Mouse (Mus musculus): ENCODE results near the gene Ubl4b. TPM values are rescaled to one million over a fixed set of nuclear protein-coding genes. Genes with fewer than 3 reads are reported as not detected.

The Ubl4b gene
- polyA plus RNA-seq, 1 experiment from 2014 or later: 0.11 TPM

GRCm38 (mm10) chr3:107517631-107518108 lies 37.2 kb downstream of the Ubl4b start, which contains the start of gene Slc6a17:
Gene Slc6a17 (minus strand): TSS chr3:107518018.
- Histone ChIP-seq H3K36me3 (ENCODE audit: control insufficient read depth, insufficient read depth) (no peaks in the 10 kb centered on the region), H3K9me3 (replicated peaks; ENCODE audit: control insufficient read depth, low read length) (no peaks in the 10 kb centered on the region), H3K27ac (ENCODE audit: low read length) (no peak within 1 kb of the TSS), H3K4me2 (ENCODE audit: low read depth, low read length) (peak within 1 kb of the TSS; percentile 96), H3K4me3 (ENCODE audit: low read length) (peak within 1 kb of the TSS; percentile 67), H3K27me3 (ENCODE audit: control insufficient read depth, insufficient read depth, low read length) (peaks cover 31% of the 10 kb centered on the region), H3K9ac (ENCODE audit: low read length) (peak within 1 kb of the TSS; percentile 75), H3K4me1 (ENCODE audit: control insufficient read depth, insufficient read depth, low read length) (peaks cover 14% of the 10 kb centered on the region)
- under 1% methylated on average over 68 of the region's 68 CpGs for WGBS
- ATAC-seq (replicated peaks; ENCODE audit: extremely low read depth, insufficient read depth, low FRiP score): peak; percentile 81

- Histone ChIP-seq H3K36me3 (ENCODE audit: control insufficient read depth, insufficient read depth) (no peaks in the 10 kb centered on the region), H3K27ac (ENCODE audit: low read length) (no peak overlapping the region), H3K4me2 (ENCODE audit: low read depth, low read length) (peak overlapping the region; percentile 96), H3K9me3 (replicated peaks; ENCODE audit: control insufficient read depth, low read length) (no peaks in the 10 kb centered on the region), H3K27me3 (ENCODE audit: control insufficient read depth, insufficient read depth, low read length) (peaks cover 31% of the 10 kb centered on the region), H3K4me1 (ENCODE audit: control insufficient read depth, insufficient read depth, low read length) (peaks cover 14% of the 10 kb centered on the region), H3K4me3 (ENCODE audit: low read length) (peak overlapping the region; percentile 67), H3K9ac (ENCODE audit: low read length) (peak overlapping the region; percentile 75)
- 7% methylated on average over 55 of the region's 55 CpGs for WGBS
- peak; percentile 74 for ATAC-seq (replicated peaks; ENCODE audit: extremely low read depth, insufficient read depth, low FRiP score)
Measured at GRCm38 (mm10) chr3:107516776-107517630, 37.9 kb downstream of the Ubl4b start.

GRCm38 (mm10) chr3:107515989-107516388 lies 38.9 kb downstream of the Ubl4b start:
- Histone ChIP-seq H3K27ac (ENCODE audit: low read length) (no peak overlapping the region), H3K4me1 (ENCODE audit: control insufficient read depth, insufficient read depth, low read length) (peaks cover 14% of the 10 kb centered on the region), H3K27me3 (ENCODE audit: control insufficient read depth, insufficient read depth, low read length) (peaks cover 31% of the 10 kb centered on the region), H3K4me3 (ENCODE audit: low read length) (no peak overlapping the region), H3K4me2 (ENCODE audit: low read depth, low read length) (no peak overlapping the region), H3K9me3 (replicated peaks; ENCODE audit: control insufficient read depth, low read length) (no peaks in the 10 kb centered on the region), H3K9ac (ENCODE audit: low read length) (no peak overlapping the region), H3K36me3 (ENCODE audit: control insufficient read depth, insufficient read depth) (no peaks in the 10 kb centered on the region)
- WGBS: 77% methylated on average over 4 of the region's 4 CpGs
- no peak for ATAC-seq (replicated peaks; ENCODE audit: extremely low read depth, insufficient read depth, low FRiP score)

- ATAC-seq (replicated peaks; ENCODE audit: extremely low read depth, insufficient read depth, low FRiP score): no peak
- peaks cover 8% of the 10 kb centered on the region for H3K27me3 ChIP-seq (ENCODE audit: control insufficient read depth, insufficient read depth, low read length)
- WGBS: 94% methylated on average over 3 of the region's 3 CpGs
- no peak overlapping the region for H3K4me3 ChIP-seq (ENCODE audit: low read length)
- no peaks in the 10 kb centered on the region for H3K9me3 ChIP-seq (replicated peaks; ENCODE audit: control insufficient read depth, low read length)
- H3K9ac ChIP-seq (ENCODE audit: low read length): no peak overlapping the region
- H3K36me3 ChIP-seq (ENCODE audit: control insufficient read depth, insufficient read depth): no peaks in the 10 kb centered on the region
- no peak overlapping the region for H3K4me2 ChIP-seq (ENCODE audit: low read depth, low read length)
- no peak overlapping the region for H3K27ac ChIP-seq (ENCODE audit: low read length)
- H3K4me1 ChIP-seq (ENCODE audit: control insufficient read depth, insufficient read depth, low read length): peaks cover 10% of the 10 kb centered on the region
Measured at GRCm38 (mm10) chr3:107511416-107511815, 43.5 kb downstream of the Ubl4b start.

- WGBS: 45% methylated on average over 8 of the region's 8 CpGs
- peaks cover 15% of the 10 kb centered on the region for H3K4me1 ChIP-seq (ENCODE audit: control insufficient read depth, insufficient read depth, low read length)
- H3K4me3 ChIP-seq (ENCODE audit: low read length): no peak overlapping the region
- no peaks in the 10 kb centered on the region for H3K9me3 ChIP-seq (replicated peaks; ENCODE audit: control insufficient read depth, low read length)
- no peak overlapping the region for H3K27ac ChIP-seq (ENCODE audit: low read length)
- peak; percentile 10; the same call in 1 of the 2 replicates for ATAC-seq (replicated peaks; ENCODE audit: extremely low read depth, insufficient read depth, low FRiP score)
- no peak overlapping the region for H3K9ac ChIP-seq (ENCODE audit: low read length)
- no peak overlapping the region for H3K4me2 ChIP-seq (ENCODE audit: low read depth, low read length)
- no peaks in the 10 kb centered on the region for H3K27me3 ChIP-seq (ENCODE audit: control insufficient read depth, insufficient read depth, low read length)
- no peaks in the 10 kb centered on the region for H3K36me3 ChIP-seq (ENCODE audit: control insufficient read depth, insufficient read depth)
Measured at GRCm38 (mm10) chr3:107508696-107509095, 46.2 kb downstream of the Ubl4b start.

GRCm38 (mm10) chr3:107507966-107508365 lies 46.9 kb downstream of the Ubl4b start:
- 80% methylated on average over 9 of the region's 9 CpGs for WGBS

GRCm38 (mm10) chr3:107506531-107506930 lies 48.3 kb downstream of the Ubl4b start:
- Histone ChIP-seq H3K36me3 (ENCODE audit: control insufficient read depth, insufficient read depth) (no peaks in the 10 kb centered on the region), H3K27me3 (ENCODE audit: control insufficient read depth, insufficient read depth, low read length) (no peaks in the 10 kb centered on the region), H3K9ac (ENCODE audit: low read length) (no peak overlapping the region), H3K9me3 (replicated peaks; ENCODE audit: control insufficient read depth, low read length) (no peaks in the 10 kb centered on the region), H3K4me1 (ENCODE audit: control insufficient read depth, insufficient read depth, low read length) (peaks cover 22% of the 10 kb centered on the region), H3K27ac (ENCODE audit: low read length) (peak overlapping the region; percentile 69), H3K4me2 (ENCODE audit: low read depth, low read length) (no peak overlapping the region), H3K4me3 (ENCODE audit: low read length) (no peak overlapping the region)
- no peak for ATAC-seq (replicated peaks; ENCODE audit: extremely low read depth, insufficient read depth, low FRiP score)
- 54% methylated on average over 4 of the region's 4 CpGs for WGBS

More at GRCm38 (mm10) chr3:107507966-107508365, 46.9 kb downstream of the Ubl4b start:
- H3K9ac ChIP-seq (ENCODE audit: low read length): no peak overlapping the region
- no peaks in the 10 kb centered on the region for H3K9me3 ChIP-seq (replicated peaks; ENCODE audit: control insufficient read depth, low read length)
- no peak overlapping the region for H3K4me3 ChIP-seq (ENCODE audit: low read length)
- peaks cover 15% of the 10 kb centered on the region for H3K4me1 ChIP-seq (ENCODE audit: control insufficient read depth, insufficient read depth, low read length)
- H3K27ac ChIP-seq (ENCODE audit: low read length): no peak overlapping the region
- H3K4me2 ChIP-seq (ENCODE audit: low read depth, low read length): no peak overlapping the region
- H3K36me3 ChIP-seq (ENCODE audit: control insufficient read depth, insufficient read depth): no peaks in the 10 kb centered on the region
- no peak for ATAC-seq (replicated peaks; ENCODE audit: extremely low read depth, insufficient read depth, low FRiP score)
- no peaks in the 10 kb centered on the region for H3K27me3 ChIP-seq (ENCODE audit: control insufficient read depth, insufficient read depth, low read length)

GRCm38 (mm10) chr3:107505464-107506367 lies 49.2 kb downstream of the Ubl4b start:
- Histone ChIP-seq H3K4me2 (ENCODE audit: low read depth, low read length) (no peak overlapping the region), H3K27ac (ENCODE audit: low read length) (peak overlapping the region; percentile 69), H3K36me3 (ENCODE audit: control insufficient read depth, insufficient read depth) (peaks cover 2% of the 10 kb centered on the region; the same call in 1 of the 2 replicates), H3K9ac (ENCODE audit: low read length) (0 out of 2 replicates have a peak overlapping the region, but pooled peaks have one; percentile 30), H3K9me3 (replicated peaks; ENCODE audit: control insufficient read depth, low read length) (peaks cover 3% of the 10 kb centered on the region), H3K4me1 (ENCODE audit: control insufficient read depth, insufficient read depth, low read length) (peaks cover 25% of the 10 kb centered on the region), H3K4me3 (ENCODE audit: low read length) (no peak overlapping the region), H3K27me3 (ENCODE audit: control insufficient read depth, insufficient read depth, low read length) (no peaks in the 10 kb centered on the region)
- WGBS: 37% methylated on average over 4 of the region's 4 CpGs
- peak; percentile 66 for ATAC-seq (replicated peaks; ENCODE audit: extremely low read depth, insufficient read depth, low FRiP score)
